Mouse (Mus musculus): ENCODE measurements at regions not wholly inside any gene's neighbourhood (a gene's known extent, or its start where the extent isn't known, plus 50 kb on each side); places are given as distances from the start of the nearest gene placed in this dataset.
"Not testable (repeated sequence)": the region's sequence is repeated elsewhere in the genome, so short reads cannot be mapped to it uniquely, and the experiment has no call there.

- no peak for DNase-seq (ENCODE audit: low spot score in 2 of 2)
Measured at GRCm38 (mm10) chr12:9655794-9656193, 85.9 kb downstream of the Osr1 start.

- no peak for DNase-seq (ENCODE audit: low spot score in 2 of 2)
Measured at GRCm38 (mm10) chr12:9656324-9656723, 86.4 kb downstream of the Osr1 start.

GRCm38 (mm10) chr12:9657199-9657766 lies 87.4 kb downstream of the Osr1 start:
- DNase-seq (ENCODE audit: low spot score in 2 of 2): no peak

GRCm38 (mm10) chr12:9657793-9658192 lies 87.9 kb downstream of the Osr1 start:
- DNase-seq (ENCODE audit: low spot score in 2 of 2): no peak

GRCm38 (mm10) chr12:9660299-9660698 lies 90.4 kb downstream of the Osr1 start:
- DNase-seq (ENCODE audit: low spot score in 2 of 2): no peak

- DNase-seq (ENCODE audit: low spot score in 2 of 2): no peak
Measured at GRCm38 (mm10) chr12:9688776-9689175, 118.9 kb downstream of the Osr1 start.

GRCm38 (mm10) chr12:9689541-9689940 lies 119.6 kb downstream of the Osr1 start:
- DNase-seq (ENCODE audit: low spot score in 2 of 2): peak; percentile 2 to 28

- DNase-seq (ENCODE audit: low spot score in 2 of 2): no peak
Measured at GRCm38 (mm10) chr12:9732921-9733320, 163.0 kb downstream of the Osr1 start.

- no peak for DNase-seq (ENCODE audit: low spot score in 2 of 2)
Measured at GRCm38 (mm10) chr12:9744709-9745395, 174.9 kb downstream of the Osr1 start.

GRCm38 (mm10) chr12:9751261-9752078 lies 181.6 kb downstream of the Osr1 start:
- DNase-seq (ENCODE audit: low spot score in 2 of 2): no peak

- no peak for DNase-seq (ENCODE audit: low spot score in 2 of 2)
Measured at GRCm38 (mm10) chr12:9752079-9752450, 182.1 kb downstream of the Osr1 start.

- no peak for DNase-seq (ENCODE audit: low spot score in 2 of 2)
Measured at GRCm38 (mm10) chr12:9756411-9756810, 186.5 kb downstream of the Osr1 start.

- DNase-seq (ENCODE audit: low spot score in 2 of 2): no peak
Measured at GRCm38 (mm10) chr12:9760818-9761217, 190.9 kb downstream of the Osr1 start.

GRCm38 (mm10) chr12:9762291-9762811 lies 192.4 kb downstream of the Osr1 start:
- DNase-seq (ENCODE audit: low spot score in 2 of 2): not testable (repeated sequence)

- DNase-seq (ENCODE audit: low spot score in 2 of 2): no peak
Measured at GRCm38 (mm10) chr12:9762842-9763241, 192.9 kb downstream of the Osr1 start.

GRCm38 (mm10) chr12:9770908-9771307 lies 201.0 kb downstream of the Osr1 start:
- no peak for DNase-seq (ENCODE audit: low spot score in 2 of 2)

GRCm38 (mm10) chr12:9772875-9773274 lies 203.0 kb downstream of the Osr1 start:
- no peak for DNase-seq (ENCODE audit: low spot score in 2 of 2)

- DNase-seq (ENCODE audit: low spot score in 2 of 2): no peak
Measured at GRCm38 (mm10) chr12:9802284-9802683, 232.4 kb downstream of the Osr1 start.

GRCm38 (mm10) chr12:9807406-9807805 lies 237.5 kb downstream of the Osr1 start:
- DNase-seq (ENCODE audit: low spot score in 2 of 2): no peak

- DNase-seq (ENCODE audit: low spot score in 2 of 2): no peak
Measured at GRCm38 (mm10) chr12:9833273-9833672, 263.4 kb downstream of the Osr1 start.

GRCm38 (mm10) chr12:9839198-9839845 lies 269.4 kb downstream of the Osr1 start:
- no peak for DNase-seq (ENCODE audit: low spot score in 2 of 2)

- DNase-seq (ENCODE audit: low spot score in 2 of 2): no peak
Measured at GRCm38 (mm10) chr12:9839949-9840348, 270.0 kb downstream of the Osr1 start.

Measured in left cerebral cortex, adult 8-10 months (tissue).